Mouse (Mus musculus) hindbrain, postnatal 0 days (tissue): Measurements from ENCODE around the gene Nek6. TPM values are rescaled to one million over a fixed set of nuclear protein-coding genes. Genes with fewer than 3 reads are reported as not detected.
A peak's percentile ranks its signal among the peaks of the same experiment; 100 is the strongest.

ENCODE experiments used
- ATAC-seq: fragments of 200-750 bp; cut with Nextera tagmentation; 2 replicates; pipeline ENCODE4 v1.8.0; 2017; ENCODE audit warnings: mild to moderate bottlenecking, moderate TSS enrichment, moderate library complexity
- DNase-seq: peaks from one replicate; pipeline ENCODE4 v3.0.0-alpha.2; 2015; ENCODE audit warnings: low spot score
- H3K27ac ChIP-seq: fragments of 300-500 bp; sonication (generic); 2 replicates; pipeline ENCODE4 v1.5.1; 2014; ENCODE audit warnings: mild to moderate bottlenecking
- H3K27me3 ChIP-seq: fragments of 300-500 bp; sonication (generic); 2 replicates; pipeline ENCODE4 v1.6.1; 2014; ENCODE audit warnings: low read length, mixed read lengths; ENCODE audit not compliant: insufficient read depth
- H3K36me3 ChIP-seq: fragments of 300-500 bp; sonication (generic); 2 replicates; pipeline ENCODE4 v1.6.1; 2014; ENCODE audit warnings: low read length, mixed read lengths; ENCODE audit not compliant: insufficient read depth
- H3K4me1 ChIP-seq: fragments of 300-500 bp; sonication (generic); 2 replicates; pipeline ENCODE4 v1.6.1; 2014; ENCODE audit warnings: antibody characterized with exemption, low read length, mixed read lengths; ENCODE audit not compliant: insufficient read depth
- H3K4me2 ChIP-seq: fragments of 300-500 bp; sonication (generic); 2 replicates; pipeline ENCODE4 v1.6.1; 2014; ENCODE audit warnings: low read depth, mild to moderate bottlenecking, low read length, moderate library complexity, mixed read lengths
- H3K4me3 ChIP-seq: fragments of 300-500 bp; sonication (generic); 2 replicates; pipeline ENCODE4 v1.5.1; 2014; ENCODE audit warnings: low read length
- H3K9ac ChIP-seq: fragments of 300-500 bp; sonication (generic); replicated peaks from 2 replicates; pipeline ENCODE4 v1.6.1; 2014; ENCODE audit warnings: mild to moderate bottlenecking, low read length, moderate library complexity, mixed read lengths
- H3K9me3 ChIP-seq: fragments of 300-500 bp; sonication (generic); 2 replicates; pipeline ENCODE4 v1.6.1; 2016; ENCODE audit warnings: low read length, mixed read lengths
- CTCF ChIP-seq: IDR thresholded peaks from 2 replicates; pipeline ENCODE4 v1.5.1; 2016; ENCODE audit warnings: antibody characterized with exemption, control low read depth, low read depth
- WGBS: fragments of 180-500 bp; shearing (Covaris S2); extraction: QIAGEN DNeasy Blood & Tissue Kit; methylation state at CpG from one replicate; pipeline ENCODE4 v1.1.7; 2014; 5-methylcytosine and 5-hydroxymethylcytosine counted together
- polyA plus RNA-seq: library from polyadenylated mRNA; unstranded; fragments of >200 nt; fragmentation: Nextera tagmentation; extraction: Ambion mirVana; gene quantifications from 2 replicates; pipeline ENCODE4 v1.2.1, GENCODE M21; 2015
- total RNA-seq: library from RNA; depleted of rRNA; stranded (reverse); fragments of >200 nt; gene quantifications from 2 replicates; pipeline ENCODE4 v1.2.3, GENCODE M21; 2014

Gene Nek6
- total and polyA plus RNA-seq, 2 experiments from 2014 or later = 27.5 to 75.1 TPM

GRCm38 (mm10) chr2:38552004-38552443 lies 40.6 kb downstream of the Nek6 start:
- Histone ChIP-seq H3K36me3 (no peaks in the 10 kb centered on the region), H3K9me3 (no peaks in the 10 kb centered on the region), H3K9ac (no peak overlapping the region), H3K4me2 (no peak overlapping the region), H3K27me3 (no peaks in the 10 kb centered on the region), H3K27ac (no peak overlapping the region), H3K4me3 (no peak overlapping the region), H3K4me1 (peaks cover 12% of the 10 kb centered on the region; the same call in 1 of the 2 replicates)
- ATAC-seq (0 out of 2 replicates have a peak, but pooled peaks have one; percentile 6), DNase-seq (peak; percentile 41)
- 56% methylated on average over 15 of the region's 15 CpGs for WGBS
- TF ChIP-seq CTCF = no peak

GRCm38 (mm10) chr2:38554226-38554995 lies 43.0 kb downstream of the Nek6 start:
- Histone ChIP-seq H3K27me3 (no peaks in the 10 kb centered on the region), H3K36me3 (peaks cover 10% of the 10 kb centered on the region; the same call in 1 of the 2 replicates), H3K9ac (no peak overlapping the region), H3K4me2 (no peak overlapping the region), H3K4me3 (no peak overlapping the region), H3K9me3 (no peaks in the 10 kb centered on the region), H3K27ac (no peak overlapping the region), H3K4me1 (peaks cover 12% of the 10 kb centered on the region; the same call in 1 of the 2 replicates)
- peak; percentile 46; the same call in 1 of the 2 replicates for ATAC-seq
- WGBS = 54% methylated on average over 19 of the region's 19 CpGs
- no peak for DNase-seq
- TF ChIP-seq CTCF = no peak

- Histone ChIP-seq H3K4me2 (no peak overlapping the region), H3K27ac (no peak overlapping the region), H3K4me3 (no peak overlapping the region), H3K9ac (no peak overlapping the region), H3K4me1 (peaks cover 12% of the 10 kb centered on the region; the same call in 1 of the 2 replicates), H3K36me3 (peaks cover 10% of the 10 kb centered on the region; the same call in 1 of the 2 replicates), H3K27me3 (no peaks in the 10 kb centered on the region), H3K9me3 (no peaks in the 10 kb centered on the region)
- DNase-seq (no peak), ATAC-seq (no peak)
- no peak for TF ChIP-seq CTCF
- 79% methylated on average over 4 of the region's 4 CpGs for WGBS
Measured at GRCm38 (mm10) chr2:38555659-38556058, 44.2 kb downstream of the Nek6 start.

- no peak overlapping the region for H3K9ac ChIP-seq
- no peaks in the 10 kb centered on the region for H3K27me3 ChIP-seq
- H3K36me3 ChIP-seq = peaks cover 10% of the 10 kb centered on the region; the same call in 1 of the 2 replicates
- H3K27ac ChIP-seq = no peak overlapping the region
- H3K9me3 ChIP-seq = no peaks in the 10 kb centered on the region
- ATAC-seq (no peak), DNase-seq (no peak)
- WGBS = 71% methylated on average over 3 of the region's 3 CpGs
- peaks cover 12% of the 10 kb centered on the region; the same call in 1 of the 2 replicates for H3K4me1 ChIP-seq
- no peak overlapping the region for H3K4me2 ChIP-seq
- TF ChIP-seq CTCF = no peak
- H3K4me3 ChIP-seq = no peak overlapping the region
Measured at GRCm38 (mm10) chr2:38556721-38557120, 45.3 kb downstream of the Nek6 start.

GRCm38 (mm10) chr2:38560296-38561227 lies 49.1 kb downstream of the Nek6 start:
- TF ChIP-seq CTCF = no peak
- no peak for DNase-seq
- H3K27ac ChIP-seq = no peak overlapping the region
- no peak overlapping the region for H3K9ac ChIP-seq
- no peak overlapping the region for H3K4me2 ChIP-seq
- WGBS = 38% methylated on average over 17 of the region's 17 CpGs
- H3K4me1 ChIP-seq = peaks cover 3% of the 10 kb centered on the region; the same call in 1 of the 2 replicates
- peaks cover 10% of the 10 kb centered on the region; the same call in 1 of the 2 replicates for H3K36me3 ChIP-seq
- H3K9me3 ChIP-seq = no peaks in the 10 kb centered on the region
- H3K27me3 ChIP-seq = no peaks in the 10 kb centered on the region
- peak; percentile 42; the same call in 1 of the 2 replicates for ATAC-seq
- H3K4me3 ChIP-seq = no peak overlapping the region

- Histone ChIP-seq H3K4me3 (no peak overlapping the region), H3K4me2 (no peak overlapping the region), H3K9ac (no peak overlapping the region), H3K27me3 (no peaks in the 10 kb centered on the region), H3K9me3 (no peaks in the 10 kb centered on the region), H3K4me1 (no peaks in the 10 kb centered on the region), H3K27ac (no peak overlapping the region), H3K36me3 (peaks cover 10% of the 10 kb centered on the region; the same call in 1 of the 2 replicates)
- WGBS = 87% methylated on average over 4 of the region's 4 CpGs
- DNase-seq = no peak
- ATAC-seq = no peak
- TF ChIP-seq CTCF = no peak
Measured at GRCm38 (mm10) chr2:38562596-38562995, 51.2 kb downstream of the Nek6 start.
